Mouse (Mus musculus) cortical plate, adult 2 months (tissue): ENCODE measurements around the gene Adam22.

Experiments
- CTCF ChIP-seq: fragments of 200-500 bp; IDR thresholded peaks from 2 replicates; pipeline ENCODE4 v1.5.1; 2011; ENCODE audit warnings: mild to moderate bottlenecking, control low read depth, low read length; ENCODE audit not compliant: insufficient read depth; ENCODE audit errors: extremely low read depth
- POLR2A ChIP-seq: fragments of 200-500 bp; IDR thresholded peaks from 2 replicates; pipeline ENCODE4 v1.6.1; 2011; ENCODE audit warnings: mild to moderate bottlenecking, low read length, control low read depth; ENCODE audit not compliant: insufficient read depth; ENCODE audit errors: extremely low read depth

DNA sequence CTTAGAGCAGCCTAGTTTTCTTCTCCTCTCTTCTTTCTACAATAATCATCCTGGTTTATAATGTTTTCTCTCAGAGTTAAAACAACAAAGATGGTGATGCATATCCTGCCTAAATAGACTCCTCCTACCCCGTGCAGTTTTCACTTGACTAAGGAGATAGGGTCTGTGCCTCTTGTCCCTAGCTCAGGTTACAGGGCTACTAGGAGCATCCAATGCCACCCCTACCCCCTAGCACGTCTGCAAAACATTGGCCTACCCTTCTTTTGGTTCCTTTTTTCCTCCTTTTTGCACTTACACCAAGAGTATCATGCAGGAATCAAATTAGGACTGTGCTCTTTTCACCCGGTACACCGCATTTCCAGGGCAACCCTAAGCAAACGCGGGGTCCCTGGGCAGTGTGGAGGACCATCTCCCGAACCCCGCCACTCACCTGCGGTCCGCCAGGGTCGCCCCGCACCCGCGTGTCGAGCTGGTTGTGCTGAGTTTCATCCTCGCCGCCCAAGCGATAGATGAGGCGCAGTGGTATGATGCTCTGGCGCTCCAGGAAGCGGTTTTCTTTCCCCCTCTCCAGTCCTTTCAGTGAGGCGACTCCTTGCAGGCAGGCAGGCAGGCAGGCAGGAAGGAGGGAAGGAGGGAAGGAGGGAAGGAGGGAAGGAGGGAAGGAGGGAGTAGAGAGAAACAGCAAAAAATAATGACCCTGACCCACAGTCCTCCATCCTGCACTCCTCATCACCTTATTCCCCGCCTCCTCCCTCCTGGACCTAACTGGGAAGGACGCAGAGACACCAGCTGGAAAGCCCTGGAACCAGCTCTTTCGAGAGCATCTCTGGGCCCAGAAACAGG, 968 bp downstream of the Adam22 start:
- TF ChIP-seq CTCF (no peak), POLR2A (no peak)
